ENCODE assay signal across 21 mouse cellular contexts in genomic region chr16:52013812-52014211, GRCm38 (mm10). TPM values are rescaled to one million over a fixed set of nuclear protein-coding genes. Genes with fewer than 3 reads are reported as not detected.
DNase-seq lines count a peak whose midpoint lies in the region; ATAC-seq and TF ChIP-seq lines count a peak whose summit lies in the region.
"Had no signal": no experiment of that assay in that cellular context is flagged by ENCODE, and none has a peak within 500 bp of the region (broad histone marks: within the 10 kb centered on the region; RNA-seq: fewer than 3 reads in every experiment).

No protein-coding gene starts in this region.

- H3K27ac ChIP-seq in macrophage = 0 out of 2 replicates have a peak overlapping the region, but pooled peaks have one; percentile 21
- H3K27ac ChIP-seq in lung, postnatal 0 days (ENCODE audit: low read length) = no peak overlapping the region
- H3K27ac ChIP-seq: embryonic facial prominence, embryonic 13.5 days; embryonic facial prominence, embryonic 15.5 days; forebrain, embryonic 10.5 days; forebrain, embryonic 12.5 days had no signal

- ATAC-seq in lung, postnatal 0 days = no peak
- ATAC-seq: activated CD4-positive, CD25-positive, alpha-beta regulatory T cell, adult 4 months; forebrain, embryonic 14.5 days; forebrain, embryonic 16.5 days; Patski had no signal

- no peaks in the 10 kb centered on the region for H3K27me3 ChIP-seq in splenic B cell, adult 2 months (ENCODE audit: control insufficient read depth, insufficient read depth, low read length, poor library complexity, severe bottlenecking)
- no peaks in the 10 kb centered on the region for H3K27me3 ChIP-seq in lung, postnatal 0 days (replicated peaks; ENCODE audit: insufficient read depth, low read length)
- H3K27me3 ChIP-seq: embryonic facial prominence, embryonic 13.5 days; embryonic facial prominence, embryonic 15.5 days; forebrain, embryonic 12.5 days had no signal

- no peak overlapping the region for H3K4me3 ChIP-seq in macrophage (ENCODE audit: inconsistent target)
- no peak overlapping the region for H3K4me3 ChIP-seq in lung, postnatal 0 days (ENCODE audit: low read depth, low read length)
- H3K4me3 ChIP-seq in lung, adult 2 months (replicated peaks; ENCODE audit: extremely low read depth, low read depth, low read length) = no peak overlapping the region
- H3K4me3 ChIP-seq: embryonic facial prominence, embryonic 13.5 days; embryonic facial prominence, embryonic 15.5 days; erythroblast, embryonic 14.5 days; forebrain, embryonic 10.5 days; forebrain, embryonic 12.5 days had no signal

- H3K9ac ChIP-seq in lung, postnatal 0 days (replicated peaks; ENCODE audit: low read depth) = no peak overlapping the region
- H3K9ac ChIP-seq: embryonic facial prominence, embryonic 13.5 days; embryonic facial prominence, embryonic 15.5 days; forebrain, embryonic 12.5 days had no signal

- 97% methylated on average over 2 of the region's 2 CpGs for WGBS in macrophage (ENCODE audit: missing documents)
- 85% methylated on average over 2 of the region's 2 CpGs for WGBS in lung, postnatal 0 days
- WGBS in lung, adult 2 months = 85% methylated on average over 2 of the region's 2 CpGs

- H3K4me1 ChIP-seq in lung, postnatal 0 days (ENCODE audit: insufficient read depth, low read depth, low read length) = no peaks in the 10 kb centered on the region
- no peaks in the 10 kb centered on the region for H3K4me1 ChIP-seq in lung, adult 2 months (ENCODE audit: control insufficient read depth, insufficient read depth, low read length)
- H3K4me1 ChIP-seq: embryonic facial prominence, embryonic 13.5 days; embryonic facial prominence, embryonic 15.5 days; forebrain, embryonic 10.5 days; forebrain, embryonic 12.5 days had no signal

- no peak for TF ChIP-seq POLR2A in lung, adult 2 months (IDR thresholded peaks at IDR 0.05; ENCODE audit: borderline replicate concordance, extremely low read depth, low read depth, low read length)

- DNase-seq in A20 (ENCODE audit: low read depth, low spot score) = peak; percentile 43
- DNase-seq in splenic B cell, adult 2 months (ENCODE audit: low read depth, low spot score) = peak; percentile 50
- DNase-seq in lung, postnatal 0 days (ENCODE audit: low spot score) = no peak
- DNase-seq in lung, adult 2 months = no peak
- DNase-seq: cerebellum, adult 18-20 months; cerebellum, adult 8-10 months; cerebellum, adult 9-11 months; cerebellum, postnatal 14 days; cerebellum, postnatal 36 days; embryo, embryonic 11 days had no signal

- no peaks in the 10 kb centered on the region for H3K9me3 ChIP-seq in lung, postnatal 0 days (ENCODE audit: low read length)
- H3K9me3 ChIP-seq: embryonic facial prominence, embryonic 13.5 days; embryonic facial prominence, embryonic 15.5 days; forebrain, embryonic 10.5 days; forebrain, embryonic 12.5 days; G1E had no signal

- no peak for TF ChIP-seq CTCF in lung, postnatal 0 days (IDR thresholded peaks at IDR 0.05)
- no peak for TF ChIP-seq CTCF in lung, adult 2 months (IDR thresholded peaks at IDR 0.05; ENCODE audit: insufficient read depth, low read length)

- H3K4me2 ChIP-seq in lung, postnatal 0 days (replicated peaks; ENCODE audit: low read depth, low read length) = no peak overlapping the region
- H3K4me2 ChIP-seq: embryonic facial prominence, embryonic 13.5 days; embryonic facial prominence, embryonic 15.5 days; forebrain, embryonic 12.5 days had no signal

- no peaks in the 10 kb centered on the region for H3K79me2 ChIP-seq in macrophage (ENCODE audit: inconsistent target)

- H3K36me3 ChIP-seq in macrophage (ENCODE audit: inconsistent target) = no peaks in the 10 kb centered on the region
- no peaks in the 10 kb centered on the region for H3K36me3 ChIP-seq in splenic B cell, adult 2 months (ENCODE audit: control insufficient read depth, insufficient read depth, low read length, poor library complexity, severe bottlenecking)
- no peaks in the 10 kb centered on the region for H3K36me3 ChIP-seq in lung, postnatal 0 days (ENCODE audit: insufficient read depth, low read length)
- H3K36me3 ChIP-seq: embryonic facial prominence, embryonic 13.5 days; embryonic facial prominence, embryonic 15.5 days; forebrain, embryonic 10.5 days; forebrain, embryonic 12.5 days; G1E had no signal

- TF ChIP-seq EP300 in lung, postnatal 0 days (IDR thresholded peaks at IDR 0.05) = no peak

RNA-seq across cellular contexts. Expression of gene Cblb, which starts 17.2 kb away (rescaled TPM):
- 100 to 1,000 TPM in 25 of 26 experiments, 10 to 100 TPM in 1; 92.5 to 359 (median 198) TPM for total RNA-seq in macrophage (2018; cell fraction: chromatin; rRNA removed)
- total RNA-seq in macrophage (2018; cell fraction: cytosol; rRNA removed) = 10 to 100 TPM; 26.4 to 76.5 (median 50.1) TPM
- total RNA-seq in macrophage (2018; cell fraction: nucleus; rRNA removed) = 100 to 1,000 TPM in 25 of 26 experiments, 10 to 100 TPM in 1; 67.6 to 284 (median 142) TPM
- 30.7 to 36.8 TPM (median 33.5 TPM) in 3 replicates for polyA plus RNA-seq in macrophage (2018)
- polyA plus RNA-seq in lung, postnatal 0 days (2015; fragmentation: Nextera tagmentation; extraction: Ambion mirVana) = 8.4 and 8.7 TPM in 2 replicates
- polyA plus RNA-seq in lung, adult 2 months (2012; rRNA removed) = 15.7 and 21.7 TPM in 2 replicates

Comparison
In these comparisons a context has a peak if more than half of its experiments do, and no peak if none do; other contexts are left out.
1. DNase-seq: peak in A20 (single experiment) and splenic B cell, adult 2 months (single experiment); none in lung, postnatal 0 days (single experiment) and lung, adult 2 months (single experiment).